In the genomic region with DNA sequence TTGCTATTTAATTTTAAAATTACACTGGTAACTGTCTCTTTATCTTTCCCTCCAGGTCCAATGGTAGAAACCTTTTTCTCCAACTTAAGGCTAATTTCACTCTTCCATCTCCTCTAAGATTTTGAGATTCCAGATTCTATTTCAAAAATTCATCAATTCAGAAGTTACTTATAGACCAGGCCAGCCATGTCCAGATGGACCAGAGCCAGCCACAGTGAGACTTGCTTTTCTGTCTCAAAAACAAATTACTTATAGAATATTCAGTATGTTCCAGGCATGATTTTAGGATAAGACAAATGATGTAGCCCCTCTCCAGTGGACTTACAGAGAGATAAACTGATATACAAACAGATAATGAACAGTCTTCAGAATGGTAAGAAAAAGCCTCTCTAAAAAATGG, we compare ENCODE assay signal across 18 mouse cellular contexts.
"Had no signal": no experiment of that assay in that cellular context is flagged by ENCODE, and none has a peak within 500 bp of the region (broad histone marks: within the 10 kb centered on the region; RNA-seq: fewer than 3 reads in every experiment).

No protein-coding gene starts in this region.

- DNase-seq: cerebellum, adult 2 months; cerebellum, adult 8-10 months; cerebellum, adult 9-10 months; cerebellum, adult 9-11 months; cerebellum, postnatal 10 days; cerebellum, postnatal 14 days; cerebellum, postnatal 25 days; cerebellum, postnatal 36 days; embryo, embryonic 11 days; forebrain, postnatal 0 days; gastrocnemius, adult 2 months; gastrocnemius, postnatal 10 days; gastrocnemius, postnatal 14 days; gastrocnemius, postnatal 25 days; gastrocnemius, postnatal 36 days; heart, adult 11 months; heart, adult 18-20 months; heart, adult 2 months had no signal
